Mouse (Mus musculus): ENCODE results near the gene Psmc5.

DNA sequence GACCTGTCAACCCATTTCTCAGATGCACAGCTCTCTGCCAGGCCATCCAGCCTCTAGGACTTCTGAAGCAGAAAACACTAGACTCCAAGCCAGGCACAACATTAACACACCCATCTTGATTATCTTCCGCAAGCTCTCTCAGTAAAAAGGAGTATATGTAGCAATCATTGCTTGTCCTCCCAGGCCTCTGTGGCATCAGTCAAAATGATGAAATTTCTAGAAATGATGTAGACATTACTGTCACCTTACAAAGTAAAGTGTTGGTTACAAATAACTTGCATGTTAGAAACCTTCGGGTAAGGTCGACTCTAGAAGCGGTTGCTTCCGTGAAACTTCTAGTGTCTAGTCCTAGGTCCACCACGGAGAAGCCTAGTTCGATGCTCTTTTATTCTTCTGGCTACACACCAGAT is 40.5 kb upstream of the Psmc5 start:
- TF ChIP-seq MAX (IDR thresholded peaks at IDR 0.05) (no peak), USF1 (IDR thresholded peaks at IDR 0.05; ENCODE audit: low read depth) (no peak)

All from C2C12 (cell line).